Comparison of ENCODE assay signal across 8 mouse cellular contexts in the genomic region with DNA sequence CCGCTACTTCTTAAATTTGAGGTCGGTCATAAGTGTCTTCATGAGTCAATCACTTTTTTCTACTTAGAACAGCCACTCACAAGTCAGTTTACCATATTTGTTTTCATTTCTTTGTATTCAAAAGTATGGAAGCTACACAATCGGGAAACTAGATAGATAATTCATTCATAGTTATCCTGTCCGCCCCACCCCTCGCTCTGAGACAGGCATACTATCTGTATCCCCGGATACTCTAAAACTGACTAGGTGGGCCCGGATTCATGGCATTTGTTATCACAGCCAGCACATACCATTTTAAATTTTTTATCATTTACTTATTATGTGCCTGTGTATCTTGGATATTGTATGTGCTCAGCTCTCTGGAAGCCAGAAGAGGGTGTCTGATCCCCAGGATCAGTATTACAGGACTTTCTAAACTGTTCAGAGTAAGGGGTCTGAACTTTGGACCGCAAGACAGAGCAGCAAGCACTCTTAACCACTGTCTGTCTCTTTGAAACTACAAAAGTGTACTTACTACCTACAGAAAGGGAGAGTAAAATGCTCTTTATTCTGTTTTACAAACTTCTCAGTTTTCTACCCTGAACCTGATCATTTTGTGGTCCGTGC. TPM values are rescaled to one million over a fixed set of nuclear protein-coding genes. Genes with fewer than 3 reads are reported as not detected.
A peak's percentile ranks its signal among the peaks of the same experiment; 100 is the strongest.
DNase-seq lines count a peak whose midpoint lies in the region; ATAC-seq and TF ChIP-seq lines count a peak whose summit lies in the region.

No protein-coding gene starts in this region.

- H3K27me3 ChIP-seq in lung, embryonic 14.5 days (ENCODE audit: insufficient read depth, low read length): no peaks in the 10 kb centered on the region
- no peaks in the 10 kb centered on the region for H3K27me3 ChIP-seq in embryonic facial prominence, embryonic 13.5 days
- H3K27me3 ChIP-seq in limb, embryonic 10.5 days (ENCODE audit: low read depth, poor library complexity, severe bottlenecking): no peaks in the 10 kb centered on the region
- no peaks in the 10 kb centered on the region for H3K27me3 ChIP-seq in neural tube, embryonic 15.5 days (replicated peaks)

- H3K4me3 ChIP-seq in lung, embryonic 14.5 days (ENCODE audit: low read depth, low read length): peak overlapping the region; percentile 75
- H3K4me3 ChIP-seq in embryonic facial prominence, embryonic 13.5 days: peak overlapping the region; percentile 90
- H3K4me3 ChIP-seq in limb, embryonic 10.5 days: peak overlapping the region; percentile 81
- peak overlapping the region; percentile 81 for H3K4me3 ChIP-seq in neural tube, embryonic 15.5 days (replicated peaks)

- 0 out of 2 replicates have a peak, but pooled peaks cover 13% of the 10 kb centered on the region for H3K4me1 ChIP-seq in lung, embryonic 14.5 days (ENCODE audit: insufficient read depth)
- peaks cover 48% of the 10 kb centered on the region for H3K4me1 ChIP-seq in embryonic facial prominence, embryonic 13.5 days
- peaks cover 31% of the 10 kb centered on the region for H3K4me1 ChIP-seq in limb, embryonic 10.5 days
- peaks cover 41% of the 10 kb centered on the region for H3K4me1 ChIP-seq in neural tube, embryonic 15.5 days

- peak; percentile 8 for DNase-seq in lung, embryonic 14.5 days
- DNase-seq in lung, postnatal 14 days: no peak
- no peak for DNase-seq in limb, embryonic 10.5 days (ENCODE audit: low spot score)
- DNase-seq in cerebellum, postnatal 25 days: no peak
- no peak for DNase-seq in gastrocnemius, adult 18-20 months (ENCODE audit: low spot score)
- no peak for DNase-seq in adrenal gland, postnatal 10 days

- ATAC-seq in lung, embryonic 14.5 days (ENCODE audit: insufficient read depth): no peak
- ATAC-seq in embryonic facial prominence, embryonic 13.5 days (ENCODE audit: insufficient number of reproducible peaks, insufficient read depth, low FRiP score, low TSS enrichment, low read depth): no peak
- no peak for ATAC-seq in neural tube, embryonic 15.5 days (ENCODE audit: low FRiP score)

- H3K36me3 ChIP-seq in lung, embryonic 14.5 days (ENCODE audit: insufficient read depth): peaks cover 6% of the 10 kb centered on the region; the same call in 1 of the 2 replicates
- no peaks in the 10 kb centered on the region for H3K36me3 ChIP-seq in embryonic facial prominence, embryonic 13.5 days
- peaks cover 30% of the 10 kb centered on the region for H3K36me3 ChIP-seq in limb, embryonic 10.5 days
- no peaks in the 10 kb centered on the region; the same call in 1 of the 2 replicates for H3K36me3 ChIP-seq in neural tube, embryonic 15.5 days

- peak overlapping the region; percentile 90 for H3K9ac ChIP-seq in lung, embryonic 14.5 days
- H3K9ac ChIP-seq in embryonic facial prominence, embryonic 13.5 days: peak overlapping the region; percentile 92
- peak overlapping the region; percentile 90 for H3K9ac ChIP-seq in neural tube, embryonic 15.5 days (replicated peaks)

- no peaks in the 10 kb centered on the region for H3K9me3 ChIP-seq in lung, embryonic 14.5 days (ENCODE audit: low read depth, low read length)
- H3K9me3 ChIP-seq in embryonic facial prominence, embryonic 13.5 days: no peaks in the 10 kb centered on the region
- no peaks in the 10 kb centered on the region for H3K9me3 ChIP-seq in limb, embryonic 10.5 days (replicated peaks)
- H3K9me3 ChIP-seq in neural tube, embryonic 15.5 days (replicated peaks): no peaks in the 10 kb centered on the region

- no peak for TF ChIP-seq CTCF in lung, embryonic 14.5 days (IDR thresholded peaks at IDR 0.05; ENCODE audit: low read depth)

- peak overlapping the region; percentile 99 for H3K27ac ChIP-seq in lung, embryonic 14.5 days (ENCODE audit: low read depth)
- peak overlapping the region; percentile 99; the same call in 1 of the 2 replicates for H3K27ac ChIP-seq in embryonic facial prominence, embryonic 13.5 days
- H3K27ac ChIP-seq in limb, embryonic 10.5 days: peak overlapping the region; percentile 99
- H3K27ac ChIP-seq in neural tube, embryonic 15.5 days (replicated peaks): peak overlapping the region; percentile 100

- H3K4me2 ChIP-seq in lung, embryonic 14.5 days: peak overlapping the region; percentile 91
- peak overlapping the region; percentile 80 for H3K4me2 ChIP-seq in embryonic facial prominence, embryonic 13.5 days
- peak overlapping the region; percentile 75 for H3K4me2 ChIP-seq in neural tube, embryonic 15.5 days

- WGBS in lung, embryonic 14.5 days: 35% methylated on average over 9 of the region's 9 CpGs
- WGBS in embryonic facial prominence, embryonic 13.5 days: 57% methylated on average over 9 of the region's 9 CpGs
- 74% methylated on average over 9 of the region's 9 CpGs for WGBS in limb, embryonic 10.5 days
- 64% methylated on average over 9 of the region's 9 CpGs for WGBS in neural tube, embryonic 15.5 days

RNA-seq across cellular contexts. Expression of gene Zzz3, which starts 2.2 kb away (rescaled TPM):
- polyA plus RNA-seq in lung, embryonic 14.5 days (2014; fragmentation: Nextera tagmentation; extraction: Ambion mirVana): 68.6 and 72.3 TPM in 2 replicates
- polyA plus RNA-seq in embryonic facial prominence, embryonic 13.5 days (2015; fragmentation: Nextera tagmentation; extraction: Ambion mirVana): 55.1 and 57.8 TPM in 2 replicates
- polyA plus RNA-seq in limb, embryonic 10.5 days (2016; fragmentation: Nextera tagmentation; extraction: Ambion mirVana): 57.8 and 60.1 TPM in 2 replicates
- 23.4 and 27.5 TPM in 2 replicates for polyA plus RNA-seq in neural tube, embryonic 15.5 days (2015; fragmentation: Nextera tagmentation; extraction: Ambion mirVana)
- 10 to 100 TPM; 13.4 to 16.5 TPM for total RNA-seq in gastrocnemius, adult 18-20 months (2021)
- total RNA-seq in adrenal gland, postnatal 10 days (2021): 10 to 100 TPM; 35.9 to 37.6 TPM

RNA-seq across cellular contexts. Expression of gene Usp33, which starts 51.2 kb away (rescaled TPM):
- 57.4 and 59.0 TPM in 2 replicates for polyA plus RNA-seq in lung, embryonic 14.5 days (2014; fragmentation: Nextera tagmentation; extraction: Ambion mirVana)
- 39.8 and 51.8 TPM in 2 replicates for polyA plus RNA-seq in embryonic facial prominence, embryonic 13.5 days (2015; fragmentation: Nextera tagmentation; extraction: Ambion mirVana)
- 46.4 and 52.0 TPM in 2 replicates for polyA plus RNA-seq in limb, embryonic 10.5 days (2016; fragmentation: Nextera tagmentation; extraction: Ambion mirVana)
- polyA plus RNA-seq in neural tube, embryonic 15.5 days (2015; fragmentation: Nextera tagmentation; extraction: Ambion mirVana): 80.9 and 88.5 TPM in 2 replicates
- 10 to 100 TPM; 17.6 to 18.1 TPM for total RNA-seq in gastrocnemius, adult 18-20 months (2021)
- total RNA-seq in adrenal gland, postnatal 10 days (2021): 10 to 100 TPM; 65.4 to 80.7 TPM

RNA-seq across cellular contexts. Expression of gene Miga1, which starts 57.2 kb away (rescaled TPM):
- 18.1 and 20.3 TPM in 2 replicates for polyA plus RNA-seq in lung, embryonic 14.5 days (2014; fragmentation: Nextera tagmentation; extraction: Ambion mirVana)
- polyA plus RNA-seq in embryonic facial prominence, embryonic 13.5 days (2015; fragmentation: Nextera tagmentation; extraction: Ambion mirVana): 19.4 and 21.0 TPM in 2 replicates
- 16.8 and 21.5 TPM in 2 replicates for polyA plus RNA-seq in limb, embryonic 10.5 days (2016; fragmentation: Nextera tagmentation; extraction: Ambion mirVana)
- polyA plus RNA-seq in neural tube, embryonic 15.5 days (2015; fragmentation: Nextera tagmentation; extraction: Ambion mirVana): 16.8 and 17.3 TPM in 2 replicates
- total RNA-seq in gastrocnemius, adult 18-20 months (2021): 1 to 10 TPM; 6.4 to 8.2 TPM
- total RNA-seq in adrenal gland, postnatal 10 days (2021): 10 to 100 TPM; 11.3 to 11.8 TPM
